Mouse (Mus musculus): ENCODE results near the gene Fut7. TPM values are rescaled to one million over a fixed set of nuclear protein-coding genes. Genes with fewer than 3 reads are reported as not detected.

Fut7 gene
- polyA plus RNA-seq, 1 experiment from 2014 or later = not detected

DNA sequence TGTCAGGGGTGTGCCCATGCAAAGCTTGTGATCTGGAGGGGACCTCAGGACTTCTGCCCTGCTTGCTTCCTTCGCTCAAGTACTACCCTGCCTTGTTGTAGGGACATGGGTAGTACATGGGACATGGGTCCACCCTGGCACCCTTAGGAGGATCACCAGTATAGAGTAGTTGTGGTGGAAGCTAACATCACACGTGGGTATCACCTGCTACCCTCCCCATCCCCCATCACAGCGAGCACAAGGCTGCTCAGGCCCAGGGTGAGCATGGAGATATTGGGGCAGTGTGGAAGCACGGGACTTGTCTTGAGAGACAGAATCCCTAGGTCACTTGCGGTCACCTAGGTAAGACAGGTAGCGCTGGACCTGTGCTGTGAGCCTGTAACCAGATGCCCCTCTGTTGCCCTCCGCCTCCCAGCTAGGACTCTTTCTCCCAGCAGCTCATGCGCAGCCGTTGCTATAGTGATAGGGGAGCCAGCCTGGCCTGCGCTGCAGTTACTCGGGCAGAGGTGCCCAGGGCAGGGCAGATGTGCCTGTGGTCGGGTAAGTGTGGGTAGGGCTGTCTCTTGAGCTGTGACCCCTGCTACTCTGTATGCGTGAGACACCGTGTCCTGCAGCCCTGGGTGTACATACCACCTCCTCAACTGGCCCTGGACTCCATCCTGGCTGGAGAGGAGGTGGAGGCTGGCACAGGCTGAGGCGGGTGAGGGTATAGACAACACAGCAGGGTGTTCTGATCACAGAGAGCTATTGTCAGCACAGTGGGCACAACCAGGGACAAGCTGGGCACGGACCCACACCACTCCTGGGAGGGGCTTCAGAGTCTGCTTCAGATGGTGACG is 7.5 kb downstream of the Fut7 start:
- DNase-seq = no peak

DNA sequence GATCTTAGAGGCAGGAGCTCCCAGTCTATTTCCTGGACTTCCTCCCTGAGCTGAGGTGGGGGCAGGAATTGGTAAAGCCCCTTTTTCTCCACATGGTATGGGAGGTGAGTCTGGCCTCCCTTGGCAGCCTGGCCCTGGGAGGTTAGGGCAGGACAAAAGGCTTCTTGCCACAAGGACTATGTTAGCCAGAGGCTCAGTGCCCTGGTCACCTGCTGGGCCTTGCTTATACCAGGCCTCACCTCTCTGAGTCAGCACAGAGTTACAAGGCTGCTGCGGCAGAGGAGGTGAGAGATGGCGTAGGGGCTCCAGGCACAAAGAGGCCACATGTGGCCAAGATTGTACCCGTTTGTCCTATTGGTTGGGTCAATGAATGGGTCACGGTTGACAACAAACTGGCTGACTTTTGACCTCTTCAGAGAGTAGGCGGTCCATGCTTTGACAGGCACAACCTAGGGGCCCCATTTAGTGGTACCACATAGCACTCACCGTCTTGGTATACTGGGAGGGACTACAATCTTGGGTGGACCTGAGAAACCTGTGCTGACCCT is 8.3 kb downstream of the Fut7 start:
- no peak overlapping the region for H3K4me3 ChIP-seq (ENCODE audit: low read depth, low read length)
- H3K4me2 ChIP-seq = no peak overlapping the region
- H3K4me1 ChIP-seq (ENCODE audit: insufficient read depth) = no peaks in the 10 kb centered on the region
- H3K27ac ChIP-seq (ENCODE audit: low read depth) = no peak overlapping the region
- no peak for ATAC-seq (ENCODE audit: insufficient read depth)
- no peak for TF ChIP-seq CTCF (IDR thresholded peaks at IDR 0.05; ENCODE audit: low read depth)
- H3K36me3 ChIP-seq (ENCODE audit: insufficient read depth) = no peaks in the 10 kb centered on the region
- DNase-seq = no peak
- H3K27me3 ChIP-seq (ENCODE audit: insufficient read depth, low read length) = peaks cover 20% of the 10 kb centered on the region
- 74% methylated on average over 6 of the region's 6 CpGs for WGBS
- no peak overlapping the region for H3K9ac ChIP-seq
- H3K9me3 ChIP-seq (ENCODE audit: low read depth, low read length) = no peaks in the 10 kb centered on the region

More for the DNA sequence above, 7.5 kb downstream of the Fut7 start:
- H3K9me3 ChIP-seq (ENCODE audit: low read depth, low read length) = no peaks in the 10 kb centered on the region
- H3K36me3 ChIP-seq (ENCODE audit: insufficient read depth) = no peaks in the 10 kb centered on the region
- no peak for TF ChIP-seq CTCF (IDR thresholded peaks at IDR 0.05; ENCODE audit: low read depth)
- no peaks in the 10 kb centered on the region for H3K4me1 ChIP-seq (ENCODE audit: insufficient read depth)
- no peak overlapping the region for H3K4me2 ChIP-seq
- no peak overlapping the region for H3K27ac ChIP-seq (ENCODE audit: low read depth)
- peaks cover 28% of the 10 kb centered on the region for H3K27me3 ChIP-seq (ENCODE audit: insufficient read depth, low read length)
- no peak overlapping the region for H3K4me3 ChIP-seq (ENCODE audit: low read depth, low read length)
- no peak overlapping the region for H3K9ac ChIP-seq
- no peak for ATAC-seq (ENCODE audit: insufficient read depth)
- 67% methylated on average over 17 of the region's 17 CpGs for WGBS

DNA sequence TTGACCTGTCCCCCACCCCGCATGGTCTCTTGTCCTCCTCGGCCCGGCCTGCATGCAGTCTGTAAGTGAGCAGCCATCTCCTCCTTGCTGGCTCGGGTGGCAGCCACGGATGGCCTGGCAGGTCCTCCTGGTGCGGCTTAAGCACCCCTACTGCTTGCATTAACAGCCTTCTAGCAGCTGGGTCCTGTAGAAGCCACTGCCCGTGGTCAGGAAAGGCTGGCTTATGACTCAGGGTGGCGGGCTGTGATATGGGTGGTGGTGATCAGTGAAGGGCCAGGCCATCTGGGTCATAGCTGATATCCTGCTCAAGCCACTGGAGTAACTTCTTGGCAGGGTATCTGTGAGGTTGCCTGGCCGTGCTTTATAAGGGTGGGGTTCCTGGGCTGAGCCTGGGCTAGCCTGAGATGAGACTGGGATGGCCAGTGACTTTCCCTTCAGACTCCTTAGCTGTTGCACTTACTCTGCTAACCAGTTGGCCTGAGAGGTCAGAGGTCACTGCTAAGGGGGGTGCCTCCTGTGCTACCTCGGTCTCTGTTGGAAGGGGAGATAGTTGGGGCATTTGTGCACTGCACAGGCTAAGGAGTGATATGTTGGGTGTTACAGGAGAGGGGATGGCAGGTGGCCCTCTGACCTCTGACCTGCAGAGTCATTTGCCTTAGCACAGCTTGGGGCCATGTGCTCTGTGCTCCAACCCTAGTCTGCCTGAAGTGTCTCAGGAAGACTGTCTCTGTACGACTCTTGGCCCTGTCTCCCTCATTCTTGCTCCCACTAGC is 9.4 kb downstream of the Fut7 start:
- no peak for TF ChIP-seq CTCF (IDR thresholded peaks at IDR 0.05; ENCODE audit: low read depth)
- no peaks in the 10 kb centered on the region for H3K4me1 ChIP-seq (ENCODE audit: insufficient read depth)
- WGBS = 66% methylated on average over 11 of the region's 11 CpGs

DNA sequence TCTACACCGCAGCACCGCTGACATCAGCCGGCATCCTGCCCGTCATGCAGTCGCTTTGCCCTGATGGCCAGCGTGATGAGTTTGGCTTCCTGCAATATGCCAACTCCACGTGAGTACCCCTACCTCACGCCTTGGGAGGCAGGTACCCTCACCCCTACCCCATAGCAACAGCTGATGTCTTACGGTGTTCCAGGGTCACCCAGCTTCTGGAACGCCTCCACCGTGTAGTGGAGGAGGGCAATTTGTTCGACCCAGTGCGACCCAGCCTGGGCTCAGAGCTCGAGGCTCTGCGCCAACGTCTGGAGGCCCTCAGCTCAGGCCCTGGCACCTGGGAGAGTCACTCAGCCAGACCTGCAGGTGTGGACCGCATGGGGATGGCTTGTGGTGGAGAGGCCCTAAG is 10.0 kb downstream of the Fut7 start:
- DNase-seq (no peak), ATAC-seq (ENCODE audit: insufficient read depth) (no peak)
- Histone ChIP-seq H3K36me3 (ENCODE audit: insufficient read depth) (no peaks in the 10 kb centered on the region), H3K4me3 (ENCODE audit: low read depth, low read length) (no peak overlapping the region), H3K4me1 (ENCODE audit: insufficient read depth) (no peaks in the 10 kb centered on the region), H3K9ac (no peak overlapping the region), H3K27ac (ENCODE audit: low read depth) (no peak overlapping the region), H3K9me3 (ENCODE audit: low read depth, low read length) (no peaks in the 10 kb centered on the region), H3K27me3 (ENCODE audit: insufficient read depth, low read length) (peaks cover 16% of the 10 kb centered on the region), H3K4me2 (no peak overlapping the region)
- TF ChIP-seq CTCF (IDR thresholded peaks at IDR 0.05; ENCODE audit: low read depth) = no peak
- WGBS = 84% methylated on average over 17 of the region's 17 CpGs

More for the DNA sequence above, 9.4 kb downstream of the Fut7 start:
- H3K27me3 ChIP-seq (ENCODE audit: insufficient read depth, low read length) = peaks cover 16% of the 10 kb centered on the region
- no peak overlapping the region for H3K4me2 ChIP-seq
- H3K36me3 ChIP-seq (ENCODE audit: insufficient read depth) = no peaks in the 10 kb centered on the region
- no peak for ATAC-seq (ENCODE audit: insufficient read depth)
- no peak overlapping the region for H3K27ac ChIP-seq (ENCODE audit: low read depth)
- H3K4me3 ChIP-seq (ENCODE audit: low read depth, low read length) = no peak overlapping the region
- no peak for DNase-seq
- H3K9ac ChIP-seq = no peak overlapping the region
- no peaks in the 10 kb centered on the region for H3K9me3 ChIP-seq (ENCODE audit: low read depth, low read length)

DNA sequence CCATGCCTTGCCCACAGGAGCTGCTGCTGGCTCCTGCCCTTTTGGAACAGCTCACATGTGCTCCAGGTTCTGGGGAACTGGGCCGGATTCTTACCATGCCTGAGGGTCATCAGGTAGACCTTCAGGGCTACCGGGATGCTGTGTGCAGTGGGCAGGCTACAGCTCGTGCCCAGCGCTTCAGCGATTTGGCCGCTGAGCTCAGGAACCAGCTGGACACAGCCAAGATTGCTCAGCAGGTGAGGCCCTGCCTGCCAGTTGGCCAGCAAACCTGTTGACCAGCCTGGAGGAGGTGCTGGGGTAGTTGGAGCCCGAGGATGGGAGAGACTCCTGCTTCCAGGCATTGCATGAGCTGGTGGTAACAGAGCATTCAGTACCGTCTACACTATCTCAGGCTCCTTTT is 11.2 kb downstream of the Fut7 start:
- WGBS = 81% methylated on average over 8 of the region's 8 CpGs
- peaks cover 10% of the 10 kb centered on the region for H3K27me3 ChIP-seq (ENCODE audit: insufficient read depth, low read length)
- no peak overlapping the region for H3K27ac ChIP-seq (ENCODE audit: low read depth)
- no peak for ATAC-seq (ENCODE audit: insufficient read depth)
- no peak overlapping the region for H3K4me3 ChIP-seq (ENCODE audit: low read depth, low read length)
- no peaks in the 10 kb centered on the region for H3K4me1 ChIP-seq (ENCODE audit: insufficient read depth)
- H3K9me3 ChIP-seq (ENCODE audit: low read depth, low read length) = no peaks in the 10 kb centered on the region
- no peaks in the 10 kb centered on the region for H3K36me3 ChIP-seq (ENCODE audit: insufficient read depth)
- H3K9ac ChIP-seq = no peak overlapping the region
- TF ChIP-seq CTCF (IDR thresholded peaks at IDR 0.05; ENCODE audit: low read depth) = no peak
- H3K4me2 ChIP-seq = no peak overlapping the region
- DNase-seq = no peak

DNA sequence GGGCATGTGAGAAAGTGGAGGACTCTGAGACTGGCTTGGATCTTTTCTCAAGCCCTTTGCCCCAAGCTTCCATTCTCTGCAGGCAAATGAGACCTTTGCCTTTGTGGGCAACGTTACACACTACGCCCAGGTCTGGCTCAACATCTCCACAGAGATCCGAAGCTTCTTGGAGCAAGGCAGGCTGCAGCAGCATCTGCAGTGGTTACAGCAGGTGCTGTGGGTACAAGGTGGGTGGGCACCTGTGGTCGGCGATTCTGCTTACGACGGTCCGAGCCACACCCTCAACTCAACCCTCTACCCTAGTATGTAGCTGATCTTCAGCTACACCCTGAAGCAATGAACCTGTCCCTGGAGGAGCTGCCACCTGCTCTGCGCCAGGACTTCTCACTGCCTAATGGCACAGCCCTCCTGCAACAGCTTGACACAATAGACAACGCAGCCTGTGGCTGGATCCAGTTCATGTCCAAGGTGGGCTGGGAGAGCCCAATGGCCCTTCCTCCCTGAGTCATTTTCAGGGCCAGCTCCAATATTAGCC is 13.3 kb downstream of the Fut7 start:
- no peaks in the 10 kb centered on the region for H3K27me3 ChIP-seq (ENCODE audit: insufficient read depth, low read length)
- no peak for DNase-seq
- no peaks in the 10 kb centered on the region for H3K36me3 ChIP-seq (ENCODE audit: insufficient read depth)
- 92% methylated on average over 10 of the region's 10 CpGs for WGBS
- no peak overlapping the region for H3K27ac ChIP-seq (ENCODE audit: low read depth)
- no peak for ATAC-seq (ENCODE audit: insufficient read depth)
- H3K9me3 ChIP-seq (ENCODE audit: low read depth, low read length) = no peaks in the 10 kb centered on the region
- TF ChIP-seq CTCF (IDR thresholded peaks at IDR 0.05; ENCODE audit: low read depth) = no peak
- H3K9ac ChIP-seq = no peak overlapping the region
- no peak overlapping the region for H3K4me3 ChIP-seq (ENCODE audit: low read depth, low read length)
- H3K4me1 ChIP-seq (ENCODE audit: insufficient read depth) = no peaks in the 10 kb centered on the region
- no peak overlapping the region for H3K4me2 ChIP-seq

DNA sequence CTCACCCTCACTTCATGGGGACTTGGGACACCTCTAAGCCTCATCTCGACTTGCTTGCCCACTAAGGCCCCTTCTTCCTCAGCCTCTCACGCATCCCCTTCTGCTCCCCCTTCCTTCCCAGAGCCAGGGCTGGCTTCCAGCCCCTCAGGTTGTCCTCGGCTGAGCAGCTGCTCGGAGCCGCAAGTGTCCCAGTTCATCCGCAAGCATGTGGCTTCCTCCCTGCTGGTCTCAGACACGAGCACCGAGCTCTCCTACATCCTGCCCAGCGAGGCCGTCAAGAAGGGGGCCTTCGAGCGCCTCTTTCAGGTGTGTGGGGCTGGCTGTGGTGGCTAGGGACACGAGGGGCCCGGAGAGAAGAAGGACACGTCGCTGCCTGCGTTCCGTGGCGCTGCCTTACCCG is 18.0 kb downstream of the Fut7 start:
- Histone ChIP-seq H3K27me3 (ENCODE audit: insufficient read depth, low read length) (no peaks in the 10 kb centered on the region), H3K4me2 (no peak overlapping the region), H3K36me3 (ENCODE audit: insufficient read depth) (no peaks in the 10 kb centered on the region), H3K9ac (no peak overlapping the region), H3K9me3 (ENCODE audit: low read depth, low read length) (no peaks in the 10 kb centered on the region), H3K4me3 (ENCODE audit: low read depth, low read length) (no peak overlapping the region), H3K4me1 (ENCODE audit: insufficient read depth) (no peaks in the 10 kb centered on the region), H3K27ac (ENCODE audit: low read depth) (no peak overlapping the region)
- TF ChIP-seq CTCF (IDR thresholded peaks at IDR 0.05; ENCODE audit: low read depth) = no peak
- no peak for ATAC-seq (ENCODE audit: insufficient read depth)
- WGBS = 80% methylated on average over 20 of the region's 20 CpGs
- no peak for DNase-seq
